Mouse (Mus musculus) E14TG2a.4 (cell line): ENCODE results near the gene Gm14403.
"Not testable (repeated sequence)": the region's sequence is repeated elsewhere in the genome, so short reads cannot be mapped to it uniquely, and the experiment has no call there.

Source experiments
- CTCF ChIP-seq: conservative IDR thresholded peaks from 2 replicates; pipeline ENCODE4 v1.5.1; 2014; ENCODE audit warnings: low read length
- NANOG ChIP-seq: IDR thresholded peaks from 2 replicates; pipeline ENCODE4 v1.6.1; 2014; ENCODE audit warnings: borderline replicate concordance, low read length, mixed read lengths
- POU5F1 ChIP-seq: IDR thresholded peaks from 2 replicates; pipeline ENCODE4 v1.6.1; 2014; ENCODE audit warnings: low read length, borderline replicate concordance

- not testable (repeated sequence) for TF ChIP-seq CTCF, POU5F1, NANOG
Measured at GRCm38 (mm10) chr2:177483238-177483948, 14.6 kb upstream of the Gm14403 start.
